8 mouse cellular contexts compared by ENCODE assay signal in genomic region chr14:31384366-31385323, GRCm38 (mm10). TPM values are rescaled to one million over a fixed set of nuclear protein-coding genes. Genes with fewer than 3 reads are reported as not detected.
DNase-seq lines count a peak whose midpoint lies in the region; ATAC-seq and TF ChIP-seq lines count a peak whose summit lies in the region.

No protein-coding gene starts in this region.

- 0 out of 2 replicates have a peak overlapping the region, but pooled peaks have one; percentile 45 for H3K9ac ChIP-seq in heart, embryonic 13.5 days
- 0 out of 2 replicates have a peak overlapping the region, but pooled peaks have one; percentile 0 for H3K9ac ChIP-seq in limb, embryonic 13.5 days

- H3K27me3 ChIP-seq in heart, embryonic 13.5 days (replicated peaks) = peaks cover 15% of the 10 kb centered on the region
- no peaks in the 10 kb centered on the region for H3K27me3 ChIP-seq in limb, embryonic 13.5 days

- ATAC-seq in heart, embryonic 13.5 days (ENCODE audit: extremely low read depth, insufficient number of reproducible peaks, low FRiP score, low TSS enrichment) = no peak
- peak; percentile 55; the same call in 1 of the 2 replicates for ATAC-seq in limb, embryonic 13.5 days (ENCODE audit: low FRiP score, low read depth)

- no peak overlapping the region for H3K4me3 ChIP-seq in left cerebral cortex, adult 2 months
- H3K4me3 ChIP-seq in heart, embryonic 13.5 days = no peak overlapping the region
- no peak overlapping the region for H3K4me3 ChIP-seq in limb, embryonic 13.5 days

- H3K4me1 ChIP-seq in heart, embryonic 13.5 days = peaks cover 55% of the 10 kb centered on the region
- peaks cover 48% of the 10 kb centered on the region for H3K4me1 ChIP-seq in limb, embryonic 13.5 days

- no peak; the same call in none of the 2 replicates for TF ChIP-seq CTCF in left cerebral cortex, adult 2 months (IDR thresholded peaks at IDR 0.05)

- H3K36me3 ChIP-seq in heart, embryonic 13.5 days = 0 out of 2 replicates have a peak, but pooled peaks cover 14% of the 10 kb centered on the region
- H3K36me3 ChIP-seq in limb, embryonic 13.5 days = peaks cover 26% of the 10 kb centered on the region

- H3K4me2 ChIP-seq in heart, embryonic 13.5 days = no peak overlapping the region
- H3K4me2 ChIP-seq in limb, embryonic 13.5 days (replicated peaks) = no peak overlapping the region; the same call in 1 of the 2 replicates

- peak overlapping the region; percentile 83 for H3K27ac ChIP-seq in left cerebral cortex, adult 2 months
- H3K27ac ChIP-seq in heart, embryonic 13.5 days (replicated peaks) = peak overlapping the region; percentile 72
- peak overlapping the region; percentile 67; the same call in 1 of the 2 replicates for H3K27ac ChIP-seq in limb, embryonic 13.5 days

- DNase-seq in left cerebral cortex, adult 2 months (ENCODE audit: extremely low spot score in 1 of 2, low spot score in 2 of 2) = no peak
- no peak for DNase-seq in left cerebral cortex, adult 11 months (ENCODE audit: low spot score)
- DNase-seq in adrenal gland, postnatal 25 days = peak; percentile 80
- no peak for DNase-seq in layer of hippocampus, adult 11-12 months (ENCODE audit: low spot score)
- no peak for DNase-seq in frontal cortex, postnatal 25 days (ENCODE audit: low spot score in 2 of 2)
- DNase-seq in thymus, postnatal 36 days = no peak

- 47% methylated on average over 13 of the region's 13 CpGs for WGBS in heart, embryonic 13.5 days
- WGBS in limb, embryonic 13.5 days = 57% methylated on average over 13 of the region's 13 CpGs

- H3K9me3 ChIP-seq in heart, embryonic 13.5 days = no peaks in the 10 kb centered on the region
- H3K9me3 ChIP-seq in limb, embryonic 13.5 days = no peaks in the 10 kb centered on the region

- intact Hi-C loops in left cerebral cortex, adult 2 months (cut with DNase I) = loop anchor here (2.0 kb wide), 1 partner anchor 88 kb away; no protein-coding TSS in a partner anchor

RNA-seq across cellular contexts. Expression of gene Capn7, which starts 48.2 kb away (rescaled TPM):
- total RNA-seq in left cerebral cortex, adult 2 months (2021) = 10 to 100 TPM; 33.8 to 38.3 TPM
- total RNA-seq in adrenal gland, postnatal 25 days (2021) = 51.2 and 51.7 TPM in 2 replicates
- polyA plus RNA-seq in heart, embryonic 13.5 days (2015; fragmentation: Nextera tagmentation; extraction: Ambion mirVana) = 32.8 and 36.7 TPM in 2 replicates
- polyA plus RNA-seq in limb, embryonic 13.5 days (2015; fragmentation: Nextera tagmentation; extraction: Ambion mirVana) = 40.0 and 41.4 TPM in 2 replicates

RNA-seq across cellular contexts. Expression of gene Sh3bp5, which starts 51.2 kb away (rescaled TPM):
- 10 to 100 TPM; 63.5 to 65.4 TPM for total RNA-seq in left cerebral cortex, adult 2 months (2021)
- total RNA-seq in adrenal gland, postnatal 25 days (2021) = 112 and 134 TPM in 2 replicates
- polyA plus RNA-seq in heart, embryonic 13.5 days (2015; fragmentation: Nextera tagmentation; extraction: Ambion mirVana) = 26.7 and 28.2 TPM in 2 replicates
- 53.2 and 57.8 TPM in 2 replicates for polyA plus RNA-seq in limb, embryonic 13.5 days (2015; fragmentation: Nextera tagmentation; extraction: Ambion mirVana)
